ENCODE assay signal across 11 mouse cellular contexts in genomic region chr14:75034240-75034639, GRCm38 (mm10). TPM values are rescaled to one million over a fixed set of nuclear protein-coding genes. Genes with fewer than 3 reads are reported as not detected.
DNase-seq lines count a peak whose midpoint lies in the region; ATAC-seq and TF ChIP-seq lines count a peak whose summit lies in the region.
"Had no signal": no experiment of that assay in that cellular context is flagged by ENCODE, and none has a peak within 500 bp of the region (broad histone marks: within the 10 kb centered on the region; RNA-seq: fewer than 3 reads in every experiment).

No protein-coding gene starts in this region.

- no peaks in the 10 kb centered on the region for H3K36me3 ChIP-seq in liver, embryonic 14.5 days (replicated peaks; ENCODE audit: control insufficient read depth, insufficient read depth, low read depth)
- H3K36me3 ChIP-seq: midbrain, embryonic 10.5 days had no signal

- no peak for TF ChIP-seq EP300 in liver, embryonic 14.5 days (IDR thresholded peaks at IDR 0.05; ENCODE audit: low read depth)

- no peak overlapping the region for H3K9ac ChIP-seq in liver, embryonic 14.5 days (replicated peaks)
- H3K9ac ChIP-seq: hindbrain, embryonic 14.5 days had no signal

- peak; percentile 28 for DNase-seq in CD4-positive, CD25-positive, alpha-beta regulatory T cell, adult 2 months (ENCODE audit: low read depth, low spot score)
- DNase-seq in MEL-GATA-1-ER (ENCODE audit: extremely low read depth, low read depth), result peak; percentile 85
- no peak for DNase-seq in liver, embryonic 14.5 days (ENCODE audit: low read depth in 3 of 3, low spot score in 3 of 3)
- peak; percentile 77 to 81 for DNase-seq in natural killer cell, adult 2 months (ENCODE audit: low spot score in 2 of 2)
- DNase-seq in urinary bladder, adult 18-20 months (ENCODE audit: low spot score in 2 of 2), result no peak
- DNase-seq in ovary, postnatal 36 days (ENCODE audit: low spot score), result no peak
- no peak for DNase-seq in ovary, postnatal 14 days (ENCODE audit: low spot score)
- DNase-seq: cerebellum, adult 11-12 months; right cerebral cortex, adult 18-20 months had no signal

- 11% methylated on average over 3 of the region's 3 CpGs for WGBS in liver, embryonic 14.5 days (ENCODE audit: insufficient replicate concordance)

- H3K4me3 ChIP-seq in liver, embryonic 14.5 days (ENCODE audit: insufficient read depth in 1 of 2, low read depth in 2 of 2, low read length in 2 of 2), result no peak overlapping the region
- H3K4me3 ChIP-seq: midbrain, embryonic 10.5 days had no signal

- no peak overlapping the region for H3K4me2 ChIP-seq in liver, embryonic 14.5 days (ENCODE audit: low read depth)
- H3K4me2 ChIP-seq: hindbrain, embryonic 14.5 days had no signal

- H3K27ac ChIP-seq in liver, embryonic 14.5 days, result no peak overlapping the region
- H3K27ac ChIP-seq: hindbrain, embryonic 14.5 days; midbrain, embryonic 10.5 days had no signal

- H3K27me3 ChIP-seq in liver, embryonic 14.5 days (ENCODE audit: control insufficient read depth, insufficient read depth, low read length), result no peaks in the 10 kb centered on the region

- H3K4me1 ChIP-seq in liver, embryonic 14.5 days (replicated peaks; ENCODE audit: control insufficient read depth in 2 of 2, insufficient read depth in 2 of 2, low read length in 1 of 2), result peaks cover 0 to 13% of the 10 kb centered on the region in 2 experiments; a peak in 2 of 4 replicates
- H3K4me1 ChIP-seq: midbrain, embryonic 10.5 days had no signal

- no peak for TF ChIP-seq CTCF in liver, embryonic 14.5 days (IDR thresholded peaks at IDR 0.05; ENCODE audit: low read depth)

- no peaks in the 10 kb centered on the region for H3K9me3 ChIP-seq in liver, embryonic 14.5 days (ENCODE audit: control insufficient read depth, low read length)
- H3K9me3 ChIP-seq: midbrain, embryonic 10.5 days had no signal

- peak; percentile 51; the same call in 1 of the 2 replicates for ATAC-seq in liver, embryonic 14.5 days (ENCODE audit: insufficient read depth)

RNA-seq across cellular contexts. Expression of gene Rubcnl, which starts 18.4 kb away (rescaled TPM):
- 0.12 and 0.21 TPM in 2 replicates for polyA plus RNA-seq in liver, embryonic 14.5 days (2012; rRNA removed)
- 0.09 and 0.15 TPM in 2 replicates for polyA plus RNA-seq in liver, embryonic 14.5 days (2014; fragmentation: Nextera tagmentation; extraction: Ambion mirVana)

Comparison
In these comparisons a context has a peak if more than half of its experiments do, and no peak if none do; other contexts are left out.
1. DNase-seq: peak in CD4-positive, CD25-positive, alpha-beta regulatory T cell, adult 2 months (single experiment), MEL-GATA-1-ER (single experiment) and natural killer cell, adult 2 months (2 of 2); none in liver, embryonic 14.5 days (0 of 3), urinary bladder, adult 18-20 months (0 of 2), ovary, postnatal 36 days (single experiment) and ovary, postnatal 14 days (single experiment).